ENCODE assay signal across 12 mouse cellular contexts in genomic region chr1:153667244-153667727, GRCm38 (mm10). TPM values are rescaled to one million over a fixed set of nuclear protein-coding genes. Genes with fewer than 3 reads are reported as not detected.
DNase-seq lines count a peak whose midpoint lies in the region; ATAC-seq lines count a peak whose summit lies in the region.
"Had no signal": no experiment of that assay in that cellular context is flagged by ENCODE, and none has a peak within 500 bp of the region (broad histone marks: within the 10 kb centered on the region; RNA-seq: fewer than 3 reads in every experiment).

No protein-coding gene starts in this region.

- WGBS in forebrain, embryonic 10.5 days, result 84% methylated on average over 4 of the region's 4 CpGs
- 84% methylated on average over 4 of the region's 4 CpGs for WGBS in forebrain, embryonic 11.5 days
- 63% methylated on average over 4 of the region's 4 CpGs for WGBS in forebrain, embryonic 13.5 days
- WGBS in midbrain, embryonic 13.5 days, result 88% methylated on average over 4 of the region's 4 CpGs

- ATAC-seq in forebrain, embryonic 11.5 days (replicated peaks; ENCODE audit: low FRiP score), result no peak
- no peak for ATAC-seq in forebrain, embryonic 13.5 days
- ATAC-seq in midbrain, embryonic 13.5 days, result no peak

- H3K36me3 ChIP-seq in forebrain, embryonic 10.5 days (replicated peaks), result no peaks in the 10 kb centered on the region
- H3K36me3 ChIP-seq in forebrain, embryonic 11.5 days (ENCODE audit: control insufficient read depth, insufficient read depth, low read length), result no peaks in the 10 kb centered on the region
- no peaks in the 10 kb centered on the region for H3K36me3 ChIP-seq in forebrain, embryonic 13.5 days (ENCODE audit: poor library complexity, severe bottlenecking)
- H3K36me3 ChIP-seq in midbrain, embryonic 13.5 days, result peaks cover 4% of the 10 kb centered on the region; the same call in 1 of the 2 replicates

- DNase-seq in forebrain, embryonic 10.5 days (ENCODE audit: extremely low spot score, low spot score), result no peak
- DNase-seq in forebrain, embryonic 11.5 days (ENCODE audit: low spot score), result no peak
- DNase-seq in cerebellum, adult 11-12 months, result peak; percentile 91
- DNase-seq in spleen, postnatal 36 days (ENCODE audit: low spot score in 2 of 2), result no peak
- no peak for DNase-seq in right cerebral cortex, postnatal 10 days (ENCODE audit: low spot score in 2 of 2)
- DNase-seq in frontal cortex, postnatal 25 days (ENCODE audit: low spot score in 2 of 2), result no peak
- DNase-seq: heart, postnatal 14 days; kidney, postnatal 10 days; layer of hippocampus, postnatal 36 days had no signal

- no peaks in the 10 kb centered on the region for H3K9me3 ChIP-seq in forebrain, embryonic 10.5 days
- no peaks in the 10 kb centered on the region for H3K9me3 ChIP-seq in forebrain, embryonic 11.5 days (ENCODE audit: control insufficient read depth, low read length)
- H3K9me3 ChIP-seq in forebrain, embryonic 13.5 days (replicated peaks), result no peaks in the 10 kb centered on the region
- no peaks in the 10 kb centered on the region for H3K9me3 ChIP-seq in midbrain, embryonic 13.5 days

- no peak overlapping the region for H3K4me2 ChIP-seq in forebrain, embryonic 11.5 days (ENCODE audit: low read depth, low read length, severe bottlenecking)
- peak overlapping the region; percentile 56 for H3K4me2 ChIP-seq in forebrain, embryonic 13.5 days
- peak overlapping the region; percentile 42 for H3K4me2 ChIP-seq in midbrain, embryonic 13.5 days (replicated peaks)

- peak overlapping the region; percentile 7; the same call in 1 of the 2 replicates for H3K4me3 ChIP-seq in forebrain, embryonic 10.5 days
- H3K4me3 ChIP-seq in forebrain, embryonic 11.5 days (ENCODE audit: low read depth, low read length), result no peak overlapping the region
- H3K4me3 ChIP-seq in forebrain, embryonic 13.5 days, result no peak overlapping the region
- H3K4me3 ChIP-seq in midbrain, embryonic 13.5 days (replicated peaks), result no peak overlapping the region

- no peak overlapping the region for H3K9ac ChIP-seq in forebrain, embryonic 11.5 days (ENCODE audit: low read length)
- no peak overlapping the region; the same call in 1 of the 2 replicates for H3K9ac ChIP-seq in forebrain, embryonic 13.5 days
- no peak overlapping the region for H3K9ac ChIP-seq in midbrain, embryonic 13.5 days (replicated peaks)
- H3K9ac ChIP-seq: liver, embryonic 14.5 days had no signal

- H3K4me1 ChIP-seq in forebrain, embryonic 10.5 days, result peaks cover 63% of the 10 kb centered on the region
- peaks cover 14% of the 10 kb centered on the region for H3K4me1 ChIP-seq in forebrain, embryonic 11.5 days (replicated peaks; ENCODE audit: control insufficient read depth, insufficient read depth, low read length)
- peaks cover 53% of the 10 kb centered on the region for H3K4me1 ChIP-seq in forebrain, embryonic 13.5 days
- H3K4me1 ChIP-seq in midbrain, embryonic 13.5 days (replicated peaks), result peaks cover 70% of the 10 kb centered on the region

- no peak overlapping the region for H3K27ac ChIP-seq in forebrain, embryonic 10.5 days
- no peak overlapping the region for H3K27ac ChIP-seq in forebrain, embryonic 11.5 days (ENCODE audit: low read depth, low read length)
- no peak overlapping the region for H3K27ac ChIP-seq in forebrain, embryonic 13.5 days
- no peak overlapping the region for H3K27ac ChIP-seq in midbrain, embryonic 13.5 days
- H3K27ac ChIP-seq: liver, embryonic 14.5 days had no signal

- peaks cover 65% of the 10 kb centered on the region for H3K27me3 ChIP-seq in forebrain, embryonic 10.5 days (ENCODE audit: poor library complexity, severe bottlenecking)
- no peaks in the 10 kb centered on the region for H3K27me3 ChIP-seq in forebrain, embryonic 11.5 days (ENCODE audit: control insufficient read depth, insufficient read depth, low read length)
- H3K27me3 ChIP-seq in forebrain, embryonic 13.5 days, result no peaks in the 10 kb centered on the region
- H3K27me3 ChIP-seq in midbrain, embryonic 13.5 days, result 0 out of 2 replicates have a peak, but pooled peaks cover 5% of the 10 kb centered on the region

RNA-seq across cellular contexts. Expression of gene Rgs8, which starts 14.5 kb away (rescaled TPM):
- polyA plus RNA-seq in forebrain, embryonic 10.5 days (2016; fragmentation: Nextera tagmentation; extraction: Ambion mirVana), result 9.1 and 9.6 TPM in 2 replicates
- 12.1 and 12.2 TPM in 2 replicates for polyA plus RNA-seq in forebrain, embryonic 11.5 days (2014; fragmentation: Nextera tagmentation; extraction: Ambion mirVana)
- 14.6 and 17.7 TPM in 2 replicates for polyA plus RNA-seq in forebrain, embryonic 13.5 days (2015; fragmentation: Nextera tagmentation; extraction: Ambion mirVana)
- polyA plus RNA-seq in midbrain, embryonic 13.5 days (2015; fragmentation: Nextera tagmentation; extraction: Ambion mirVana), result 32.4 and 33.6 TPM in 2 replicates
